Mouse (Mus musculus) granulocyte monocyte progenitor cell, adult 5-6 weeks (primary cell): Measurements from ENCODE around the gene Optc. TPM values are rescaled to one million over a fixed set of nuclear protein-coding genes. Genes with fewer than 3 reads are reported as not detected.

Experiments
- ATAC-seq: replicated peaks from 2 replicates; pipeline ENCODE4 v1.8.0; 2016; ENCODE audit warnings: mild to moderate bottlenecking, moderate TSS enrichment, inconsistent platforms; ENCODE audit not compliant: poor library complexity, severe bottlenecking
- total RNA-seq, 2 experiments: library from RNA; stranded (forward) in 1 of 2; stranded (reverse) in 1 of 2; fragments of 200-712, 200-1000 nt in 1 of 2; fragments of >200 nt in 1 of 2; fragmentation: Nextera tagmentation in 1 of 2; gene quantifications; 2 replicates each; pipeline ENCODE4 v1.2.3; 2014 to 2017

The Optc gene
- total RNA-seq, 2 experiments from 2014 or later, result not detected

DNA sequence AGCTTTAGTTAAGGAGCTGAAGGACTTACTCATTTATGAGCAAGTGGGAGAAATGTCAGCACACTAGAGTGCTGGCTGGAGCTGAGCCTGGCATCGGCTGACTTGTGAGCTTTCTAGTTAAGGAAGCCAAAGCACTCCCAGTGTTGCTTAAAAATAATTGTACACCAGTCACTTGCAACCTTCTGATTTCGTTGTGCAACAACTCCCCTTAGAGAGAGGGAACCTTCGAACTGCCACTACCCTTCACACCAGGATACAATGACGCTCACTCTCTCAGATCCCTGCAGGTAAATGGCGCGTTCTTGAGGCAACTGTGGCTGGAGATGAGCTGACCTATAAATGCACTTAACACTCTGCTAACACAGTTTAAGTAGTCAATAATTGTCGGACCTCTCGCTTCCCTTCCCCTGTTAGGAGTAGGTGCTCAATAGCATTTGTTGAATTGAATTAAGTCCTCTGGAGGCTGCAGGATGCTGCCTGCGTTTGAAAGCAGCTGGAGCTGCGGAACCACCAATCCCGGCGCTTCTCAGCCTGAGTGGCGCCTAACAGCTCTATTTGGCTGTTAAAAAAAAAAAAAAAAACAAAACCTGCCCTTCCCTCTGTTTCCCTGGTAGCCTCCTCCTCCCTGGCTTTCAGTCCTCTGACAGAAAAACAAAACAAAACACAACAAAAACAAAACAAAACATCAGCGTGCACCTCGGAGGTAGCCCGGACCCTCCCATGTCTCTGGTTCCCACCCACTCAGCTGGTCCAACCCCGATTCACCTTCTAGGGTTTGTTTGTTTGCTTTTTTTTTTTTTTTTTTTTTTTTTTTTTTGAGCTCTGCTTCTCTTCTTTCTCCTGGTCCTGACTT is 53.2 kb downstream of the Optc start:
- peak; percentile 54 for ATAC-seq

Other genes starting within 250 kb of the Optc start
- gene Zbed6, start 247.1 kb downstream of the Optc start, total RNA-seq (2014; fragmentation: Nextera tagmentation), result 15.9 and 23.1 TPM in 2 replicates
- 14.5 and 16.3 TPM in 2 replicates for gene Zbed6, start 247.1 kb downstream of the Optc start, total RNA-seq (2017)
- 9.5 and 14.2 TPM in 2 replicates for gene Gm38394, start 246.7 kb downstream of the Optc start, total RNA-seq (2014; fragmentation: Nextera tagmentation)
- 6.6 and 9.2 TPM in 2 replicates for gene Gm38394, start 246.7 kb downstream of the Optc start, total RNA-seq (2017)
- not detected in 2 replicates for gene Lax1, start 217.9 kb downstream of the Optc start, total RNA-seq (2014; fragmentation: Nextera tagmentation)
- 0.82 and 1.0 TPM in 2 replicates for gene Lax1, start 217.9 kb downstream of the Optc start, total RNA-seq (2017)
- gene Atp2b4, start 107.0 kb downstream of the Optc start, total RNA-seq (2014; fragmentation: Nextera tagmentation), result 44.2 and 58.3 TPM in 2 replicates
- gene Atp2b4, start 107.0 kb downstream of the Optc start, total RNA-seq (2017), result 27.1 and 32.1 TPM in 2 replicates
- gene Prelp, start 13.4 kb upstream of the Optc start, total RNA-seq (2014; fragmentation: Nextera tagmentation), result not detected in 2 replicates
- gene Prelp, start 13.4 kb upstream of the Optc start, total RNA-seq (2017), result not detected in 2 replicates
- gene Fmod, start 129.3 kb upstream of the Optc start, total RNA-seq (2014; fragmentation: Nextera tagmentation), result not detected in 2 replicates
- not detected in 2 replicates for gene Fmod, start 129.3 kb upstream of the Optc start, total RNA-seq (2017)
- gene Btg2, start 171.1 kb upstream of the Optc start, total RNA-seq (2014; fragmentation: Nextera tagmentation), result 7.2 and 13.5 TPM in 2 replicates
- gene Btg2, start 171.1 kb upstream of the Optc start, total RNA-seq (2017), result 31.3 and 33.7 TPM in 2 replicates
- 0.62 and 1.7 TPM in 2 replicates for gene Chit1, start 203.2 kb upstream of the Optc start, total RNA-seq (2014; fragmentation: Nextera tagmentation)
- gene Chit1, start 203.2 kb upstream of the Optc start, total RNA-seq (2017), result 0.22 and 0.82 TPM in 2 replicates